ENCODE assay signal across 25 mouse cellular contexts in the genomic region with DNA sequence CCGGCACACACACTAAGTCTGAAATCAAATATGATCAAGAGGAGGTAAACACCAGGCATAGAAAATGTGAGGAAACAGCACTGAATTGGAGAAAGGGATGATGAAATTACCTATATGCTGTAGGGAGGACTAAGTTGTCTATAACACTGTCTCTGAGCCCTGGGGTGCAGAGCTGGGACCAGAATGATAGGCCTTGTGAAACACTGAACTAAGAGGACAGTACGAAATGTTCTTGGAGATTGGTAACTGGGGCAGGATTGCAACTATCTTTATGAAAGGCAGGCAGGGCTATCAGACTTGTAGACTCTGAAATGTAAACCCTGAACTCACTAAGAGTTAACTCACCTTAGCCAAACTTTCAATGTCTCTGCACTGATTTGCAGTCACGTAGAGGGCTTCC.
A peak's percentile ranks its signal among the peaks of the same experiment; 100 is the strongest.
DNase-seq lines count a peak whose midpoint lies in the region; ATAC-seq and TF ChIP-seq lines count a peak whose summit lies in the region.
"Had no signal": no experiment of that assay in that cellular context is flagged by ENCODE, and none has a peak within 500 bp of the region (broad histone marks: within the 10 kb centered on the region; RNA-seq: fewer than 3 reads in every experiment).

No protein-coding gene starts in this region.

- H3K4me1 ChIP-seq in liver, postnatal 0 days (ENCODE audit: insufficient read depth): no peaks in the 10 kb centered on the region
- H3K4me1 ChIP-seq in liver, embryonic 11.5 days (replicated peaks; ENCODE audit: control insufficient read depth, insufficient read depth, low read length): no peaks in the 10 kb centered on the region
- peaks cover 13% of the 10 kb centered on the region for H3K4me1 ChIP-seq in embryonic fibroblast, embryonic 13.5 days (ENCODE audit: control insufficient read depth, insufficient read depth, low read length)
- no peaks in the 10 kb centered on the region for H3K4me1 ChIP-seq in hindbrain, embryonic 10.5 days (replicated peaks)
- H3K4me1 ChIP-seq: forebrain, embryonic 12.5 days; forebrain, embryonic 15.5 days; hindbrain, embryonic 12.5 days; hindbrain, embryonic 15.5 days had no signal

- no peaks in the 10 kb centered on the region for H3K36me3 ChIP-seq in liver, postnatal 0 days (replicated peaks; ENCODE audit: insufficient read depth, low read length)
- H3K36me3 ChIP-seq in liver, embryonic 11.5 days (ENCODE audit: control insufficient read depth, insufficient read depth, low read length): no peaks in the 10 kb centered on the region
- no peaks in the 10 kb centered on the region for H3K36me3 ChIP-seq in hindbrain, embryonic 10.5 days
- H3K36me3 ChIP-seq: forebrain, embryonic 12.5 days; forebrain, embryonic 15.5 days; G1E; heart, embryonic 13.5 days; hindbrain, embryonic 12.5 days; hindbrain, embryonic 15.5 days had no signal

- DNase-seq in liver, postnatal 0 days: no peak
- no peak for DNase-seq in liver, embryonic 11.5 days (ENCODE audit: low spot score)
- peak; percentile 52 for DNase-seq in adipocyte (ENCODE audit: low spot score)
- no peak for DNase-seq in frontal cortex, adult 2 months (ENCODE audit: extremely low spot score in 1 of 2, low spot score in 1 of 2)
- no peak for DNase-seq in hindbrain, embryonic 10.5 days (ENCODE audit: low spot score)
- DNase-seq: adrenal gland, adult 2 months; adrenal gland, postnatal 14 days; B cell, adult 2 months; cerebellum, adult 18-20 months; cerebellum, adult 9-10 months; cerebellum, postnatal 14 days; gastrocnemius, postnatal 10 days; gastrocnemius, postnatal 36 days; heart, postnatal 14 days; heart, postnatal 4 days had no signal

- ATAC-seq in liver, postnatal 0 days: 0 out of 2 replicates have a peak, but pooled peaks have one; percentile 29
- ATAC-seq in liver, embryonic 11.5 days (replicated peaks; ENCODE audit: low FRiP score): no peak
- ATAC-seq: forebrain, embryonic 15.5 days; intestine, postnatal 0 days; Patski had no signal

- H3K27ac ChIP-seq in liver, postnatal 0 days (ENCODE audit: low read depth): no peak overlapping the region
- H3K27ac ChIP-seq in liver, embryonic 11.5 days (ENCODE audit: low read depth, low read length): no peak overlapping the region
- peak overlapping the region; percentile 86 for H3K27ac ChIP-seq in embryonic fibroblast, embryonic 13.5 days (ENCODE audit: insufficient read depth, low read length)
- H3K27ac ChIP-seq in hindbrain, embryonic 10.5 days: no peak overlapping the region
- H3K27ac ChIP-seq: forebrain, embryonic 12.5 days; forebrain, embryonic 15.5 days; heart, embryonic 13.5 days; hindbrain, embryonic 12.5 days; hindbrain, embryonic 15.5 days had no signal

- 67% methylated on average over 3 of the region's 3 CpGs for WGBS in liver, postnatal 0 days (ENCODE audit: insufficient replicate concordance)
- WGBS in liver, embryonic 11.5 days: 75% methylated on average over 3 of the region's 3 CpGs
- 91% methylated on average over 3 of the region's 3 CpGs for WGBS in hindbrain, embryonic 10.5 days

- no peak for TF ChIP-seq CTCF in liver, postnatal 0 days (IDR thresholded peaks at IDR 0.05; ENCODE audit: low read depth)
- TF ChIP-seq CTCF in embryonic fibroblast, embryonic 13.5 days (IDR thresholded peaks at IDR 0.05; ENCODE audit: borderline replicate concordance, insufficient read depth, low read length): no peak

- TF ChIP-seq POLR2A in embryonic fibroblast, embryonic 13.5 days (IDR thresholded peaks at IDR 0.05; ENCODE audit: low read depth, low read length): no peak

- no peak overlapping the region for H3K4me3 ChIP-seq in liver, postnatal 0 days (ENCODE audit: low read depth, low read length)
- no peak overlapping the region for H3K4me3 ChIP-seq in liver, embryonic 11.5 days (ENCODE audit: low read depth, low read length)
- no peak overlapping the region for H3K4me3 ChIP-seq in embryonic fibroblast, embryonic 13.5 days (ENCODE audit: insufficient read depth, low read length)
- no peak overlapping the region for H3K4me3 ChIP-seq in hindbrain, embryonic 10.5 days
- H3K4me3 ChIP-seq: forebrain, embryonic 12.5 days; forebrain, embryonic 15.5 days; heart, embryonic 13.5 days; hindbrain, embryonic 12.5 days; hindbrain, embryonic 15.5 days had no signal

- H3K9ac ChIP-seq in liver, postnatal 0 days (replicated peaks): no peak overlapping the region
- H3K9ac ChIP-seq in liver, embryonic 11.5 days (ENCODE audit: low read depth, low read length): no peak overlapping the region
- H3K9ac ChIP-seq: forebrain, embryonic 12.5 days; forebrain, embryonic 15.5 days; heart, embryonic 13.5 days; hindbrain, embryonic 12.5 days; hindbrain, embryonic 15.5 days had no signal

- no peaks in the 10 kb centered on the region for H3K9me3 ChIP-seq in liver, postnatal 0 days (ENCODE audit: low read length)
- H3K9me3 ChIP-seq in liver, embryonic 11.5 days (ENCODE audit: control insufficient read depth, low read length): no peaks in the 10 kb centered on the region
- H3K9me3 ChIP-seq in hindbrain, embryonic 10.5 days: no peaks in the 10 kb centered on the region
- H3K9me3 ChIP-seq: forebrain, embryonic 12.5 days; forebrain, embryonic 15.5 days; G1E; heart, embryonic 13.5 days; hindbrain, embryonic 12.5 days; hindbrain, embryonic 15.5 days had no signal

- peak; percentile 18; the same call in 1 of the 2 replicates for TF ChIP-seq EP300 in liver, postnatal 0 days (IDR thresholded peaks at IDR 0.05; ENCODE audit: low read depth)

- H3K27me3 ChIP-seq in liver, postnatal 0 days (ENCODE audit: insufficient read depth, low read length): no peaks in the 10 kb centered on the region
- H3K27me3 ChIP-seq in liver, embryonic 11.5 days (replicated peaks; ENCODE audit: control insufficient read depth, insufficient read depth, low read length): no peaks in the 10 kb centered on the region
- H3K27me3 ChIP-seq in hindbrain, embryonic 10.5 days (ENCODE audit: insufficient read depth, poor library complexity, severe bottlenecking): no peaks in the 10 kb centered on the region
- H3K27me3 ChIP-seq: CH12.LX; forebrain, embryonic 12.5 days; forebrain, embryonic 15.5 days; heart, embryonic 13.5 days; hindbrain, embryonic 12.5 days; hindbrain, embryonic 15.5 days; Patski had no signal

- H3K4me2 ChIP-seq in liver, postnatal 0 days (ENCODE audit: low read depth, low read length): no peak overlapping the region
- H3K4me2 ChIP-seq in liver, embryonic 11.5 days: no peak overlapping the region
- H3K4me2 ChIP-seq: forebrain, embryonic 12.5 days; forebrain, embryonic 15.5 days; heart, embryonic 13.5 days; hindbrain, embryonic 12.5 days; hindbrain, embryonic 15.5 days had no signal
